Mouse (Mus musculus): Measurements from ENCODE around the gene Hmgcl.
"Not testable (repeated sequence)": the region's sequence is repeated elsewhere in the genome, so short reads cannot be mapped to it uniquely, and the experiment has no call there.

Hmgcl gene

DNA sequence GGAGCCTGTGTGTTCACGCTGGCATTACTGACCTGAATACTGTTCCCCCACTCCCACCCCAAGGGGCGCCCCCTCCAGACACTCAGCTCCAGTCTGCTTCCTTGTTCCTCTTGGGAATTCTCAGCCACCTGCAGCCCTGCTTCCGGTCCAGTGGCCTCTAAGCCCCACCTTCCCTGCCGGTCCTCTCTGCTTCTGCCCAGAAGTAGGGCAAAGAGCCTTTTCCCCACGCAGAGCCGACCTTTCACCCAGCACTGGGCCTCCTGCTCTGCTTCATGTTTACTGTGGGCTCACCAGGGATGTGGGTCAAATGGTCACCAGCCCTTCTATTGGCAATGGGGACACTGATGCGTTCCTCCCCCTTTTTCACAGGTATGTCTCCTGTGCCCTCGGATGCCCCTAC is 12.1 kb downstream of the Hmgcl start:
- in situ Hi-C loops (cut with MboI, MseI), result no loop called here

DNA sequence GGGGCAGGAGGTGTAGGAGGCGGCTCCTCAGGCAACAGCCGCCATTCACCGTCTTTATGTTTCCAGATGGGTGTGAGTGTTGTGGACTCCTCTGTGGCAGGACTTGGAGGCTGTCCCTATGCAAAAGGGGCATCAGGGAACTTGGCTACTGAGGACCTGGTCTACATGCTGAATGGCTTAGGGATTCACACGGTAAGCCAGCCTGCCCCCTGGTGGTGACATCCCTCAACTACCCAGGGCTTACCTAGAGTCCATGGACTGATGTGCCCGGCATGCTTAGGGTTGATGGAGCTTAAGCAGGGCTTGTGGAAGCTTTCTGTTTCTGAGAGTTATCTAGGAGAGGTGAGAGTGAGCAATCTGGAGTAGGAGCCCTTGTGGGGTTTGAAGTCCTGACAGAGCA is 14.5 kb downstream of the Hmgcl start:
- in situ Hi-C loops (cut with MboI, MseI), result no loop called here

DNA sequence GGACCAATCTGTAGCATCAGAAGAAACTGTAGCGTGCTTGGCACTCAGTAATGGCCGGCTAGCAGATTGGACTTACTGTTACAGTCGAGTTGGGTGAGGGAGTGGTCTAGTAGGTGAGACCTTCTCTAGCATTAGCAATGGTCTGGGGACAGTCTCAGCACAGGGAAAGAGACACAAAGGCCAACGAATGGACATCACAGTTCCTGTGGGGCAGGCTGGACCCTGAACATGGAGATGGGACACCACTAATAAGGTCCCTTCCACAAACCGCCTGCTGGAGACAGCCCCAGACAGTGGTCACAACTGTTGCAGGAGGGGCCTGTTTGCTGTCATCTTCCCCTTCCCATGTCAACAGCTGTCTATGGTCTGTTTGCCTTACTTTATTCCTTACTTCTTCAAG is 15.5 kb downstream of the Hmgcl start:
- in situ Hi-C loops (cut with MboI, MseI), result no loop called here

DNA sequence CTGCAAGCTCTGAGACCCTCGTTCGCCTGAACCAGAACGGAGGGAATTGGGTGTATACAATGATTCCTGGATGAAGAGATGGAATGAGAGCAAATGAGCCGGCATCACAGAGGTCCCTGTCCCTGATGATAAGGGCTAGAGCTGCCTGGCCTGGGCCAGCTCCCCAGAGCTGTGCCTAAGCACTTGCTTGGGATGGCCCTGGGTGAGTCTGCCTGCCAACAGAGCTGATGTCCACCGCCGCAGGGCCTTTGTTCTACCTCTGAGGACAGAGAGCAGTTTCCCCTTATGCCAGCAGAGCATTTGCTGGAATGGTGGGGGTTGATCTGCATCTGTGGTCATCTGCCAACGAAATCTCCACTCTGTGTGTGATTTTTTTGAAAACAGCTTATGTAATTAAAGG is 15.9 kb downstream of the Hmgcl start:
- in situ Hi-C loops (cut with MboI, MseI), result no loop called here

DNA sequence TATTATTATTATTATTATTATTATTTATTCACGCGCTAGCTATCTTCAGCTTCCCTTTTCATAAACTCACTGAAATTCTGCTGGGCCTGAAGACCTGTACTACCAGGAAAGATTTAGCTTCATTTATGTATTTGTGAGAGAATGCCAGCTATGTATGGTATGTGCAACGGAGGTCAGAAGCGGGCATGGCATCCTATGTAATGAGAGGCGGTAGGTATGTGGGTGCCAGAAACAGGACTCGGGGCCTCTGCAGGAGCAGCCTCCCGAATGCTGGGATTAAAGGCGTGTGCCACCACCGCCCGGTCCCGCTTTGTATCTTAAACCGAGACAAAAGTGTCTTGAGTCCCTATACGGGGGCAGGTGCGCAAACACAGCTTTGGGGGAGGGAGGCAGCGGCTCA is 16.7 kb downstream of the Hmgcl start:
- in situ Hi-C loops (cut with MboI, MseI), result no loop called here

DNA sequence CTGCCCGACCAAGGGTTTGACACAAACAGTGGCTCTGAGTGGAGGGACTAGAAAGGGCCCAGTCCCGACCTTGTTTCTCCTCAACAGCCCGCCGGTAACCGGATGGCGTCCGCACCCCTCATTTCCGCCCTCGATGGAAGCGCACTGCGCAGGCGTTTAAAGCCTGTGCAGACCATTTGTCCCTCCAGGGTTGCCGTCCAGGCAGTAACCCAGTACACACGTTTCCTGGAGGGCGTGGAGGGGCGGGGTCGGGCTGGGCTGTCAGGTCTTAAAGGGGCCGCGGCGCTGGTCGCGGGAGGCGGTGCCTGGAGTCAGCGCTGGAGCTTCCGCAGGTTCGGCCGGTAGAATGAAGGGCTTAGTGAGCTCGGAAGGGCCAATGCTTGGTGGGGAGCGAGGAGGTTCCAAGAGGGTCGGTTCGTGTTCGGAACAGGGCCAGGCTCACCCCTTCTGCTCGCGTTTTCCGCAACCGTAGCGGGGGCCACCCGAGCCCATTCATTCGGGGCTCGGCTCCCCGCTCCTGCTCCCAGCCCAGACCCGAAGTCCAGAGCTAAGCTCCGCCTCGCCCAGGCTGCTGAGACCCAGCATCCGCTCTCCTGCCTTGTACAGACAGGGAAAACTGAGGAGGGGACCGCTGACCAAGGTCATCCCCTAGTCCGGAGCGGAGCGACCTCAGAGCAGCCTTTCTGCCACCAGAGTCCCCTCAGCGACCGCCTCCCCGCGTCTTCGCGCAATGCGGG is 17.4 kb downstream of the Hmgcl start, which contains the start of gene Gale:
Gale (plus strand) TSS at position 271 of the 737 bp plus-strand sequence.
- in situ Hi-C loops (cut with MboI, MseI), result no loop called here

DNA sequence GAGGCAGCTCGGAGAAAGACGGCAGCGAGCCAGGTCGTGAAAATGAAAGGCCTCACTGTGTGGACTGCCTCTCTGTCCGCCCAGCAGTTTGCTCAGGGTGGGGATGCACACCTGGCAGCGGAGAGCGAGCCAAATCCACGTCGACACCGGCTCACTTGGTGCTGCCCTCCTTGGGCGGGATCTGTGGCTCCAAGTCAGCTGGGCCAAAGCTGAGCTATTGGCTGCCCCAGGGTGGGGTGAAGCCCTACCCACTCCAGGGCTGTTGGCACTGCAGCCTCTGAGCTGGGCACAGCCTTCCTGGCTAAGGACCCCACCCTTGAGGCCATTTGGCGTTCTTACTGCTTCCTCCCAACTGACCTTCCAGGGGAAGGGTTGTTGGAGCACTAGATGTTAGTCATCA is 18.2 kb downstream of the Hmgcl start:
- in situ Hi-C loops (cut with MboI, MseI), result no loop called here

DNA sequence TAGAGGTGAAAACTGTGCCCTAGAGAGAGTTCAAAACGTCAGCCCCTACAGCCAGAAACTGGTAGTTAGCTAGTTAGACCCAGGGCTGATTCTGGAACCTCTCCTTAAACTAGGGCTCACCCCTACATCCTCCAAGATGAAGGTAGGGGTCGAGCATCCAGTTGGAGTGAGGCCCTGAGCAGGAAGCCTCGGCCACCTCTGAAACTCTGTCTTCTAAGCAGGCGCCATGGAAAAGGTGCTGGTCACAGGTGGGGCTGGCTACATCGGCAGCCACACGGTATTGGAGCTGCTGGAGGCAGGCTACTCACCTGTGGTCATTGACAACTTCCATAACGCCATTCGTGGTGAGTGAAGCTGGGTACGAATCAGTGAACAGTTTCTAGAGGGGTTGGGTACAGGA is 18.9 kb downstream of the Hmgcl start:
- in situ Hi-C loops (cut with MboI, MseI), result no loop called here

DNA sequence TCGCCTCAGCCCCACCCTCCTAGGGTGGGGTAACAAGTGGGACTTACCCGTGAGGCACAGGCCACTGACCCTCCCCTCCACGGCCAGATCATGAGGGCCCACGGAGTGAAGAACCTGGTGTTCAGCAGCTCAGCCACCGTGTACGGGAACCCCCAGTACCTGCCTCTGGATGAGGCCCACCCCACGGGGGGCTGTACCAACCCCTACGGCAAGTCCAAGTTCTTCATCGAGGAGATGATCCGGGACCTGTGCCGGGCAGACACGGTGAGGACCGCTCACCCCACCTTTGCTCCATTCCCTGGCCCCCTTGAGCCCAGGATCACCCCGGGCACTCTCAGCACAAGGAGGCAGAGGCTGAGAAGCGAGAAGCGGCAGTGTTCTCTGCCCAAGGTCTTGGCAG is 20.0 kb downstream of the Hmgcl start:
- in situ Hi-C loops (cut with MboI, MseI), result no loop called here

DNA sequence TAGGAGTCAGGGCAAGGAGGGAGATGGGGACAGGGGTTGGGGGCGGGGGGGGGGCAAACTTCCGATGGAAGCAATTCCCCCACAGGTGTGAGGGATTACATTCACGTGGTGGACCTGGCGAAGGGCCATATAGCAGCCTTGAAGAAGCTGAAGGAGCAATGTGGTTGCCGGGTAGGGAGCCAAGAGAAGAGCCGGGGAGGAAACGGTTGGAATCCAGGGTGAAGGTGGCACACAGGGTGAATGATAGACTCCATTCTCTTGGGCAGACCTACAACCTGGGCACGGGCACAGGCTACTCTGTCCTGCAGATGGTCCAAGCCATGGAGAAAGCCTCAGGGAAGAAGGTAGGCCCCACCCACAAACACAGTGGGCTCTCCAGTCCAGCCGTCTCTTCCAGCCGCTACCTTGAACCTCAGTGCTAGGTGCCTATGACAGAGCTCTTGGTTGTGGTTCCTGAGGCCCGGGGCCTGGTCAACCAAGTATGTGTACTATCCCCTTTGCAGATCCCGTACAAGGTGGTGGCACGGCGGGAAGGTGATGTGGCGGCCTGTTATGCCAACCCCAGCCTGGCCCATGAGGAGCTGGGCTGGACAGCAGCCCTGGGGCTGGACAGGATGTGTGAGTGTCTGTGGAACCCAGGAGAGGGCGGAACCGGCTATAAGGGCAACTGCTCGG is 21.0 kb downstream of the Hmgcl start:
- in situ Hi-C loops (cut with MboI, MseI), result no loop called here

DNA sequence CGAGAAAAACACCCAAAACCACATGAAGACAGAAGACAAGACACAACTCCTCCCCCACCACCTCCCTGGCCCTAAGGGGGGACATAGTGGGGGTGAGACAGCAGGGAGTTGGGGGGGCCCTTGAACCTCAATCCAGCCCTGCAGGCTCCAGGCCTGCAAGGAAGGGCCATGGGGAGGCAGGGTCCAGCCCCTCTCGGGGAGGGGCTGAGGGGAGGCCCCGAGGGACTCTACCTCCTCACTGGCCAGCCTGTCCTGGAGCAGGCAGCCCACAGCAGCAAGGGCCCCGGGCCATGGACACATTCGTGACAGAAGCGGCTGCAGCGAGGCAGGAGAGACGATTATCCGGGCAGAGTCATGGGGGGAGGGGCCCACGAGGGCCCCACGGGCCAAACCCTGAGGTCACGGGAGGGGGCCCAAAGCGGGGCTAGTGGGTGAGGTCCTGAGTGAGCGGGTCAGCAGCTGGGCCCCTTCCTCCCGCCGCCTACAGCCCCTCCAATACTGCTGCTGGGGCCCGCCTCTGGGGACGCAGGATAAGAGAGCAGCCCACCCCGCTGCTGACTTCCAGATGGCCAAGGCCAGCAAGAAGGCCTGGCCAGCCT is 22.1 kb downstream of the Hmgcl start:
- in situ Hi-C loops (cut with MboI, MseI), result no loop called here

DNA sequence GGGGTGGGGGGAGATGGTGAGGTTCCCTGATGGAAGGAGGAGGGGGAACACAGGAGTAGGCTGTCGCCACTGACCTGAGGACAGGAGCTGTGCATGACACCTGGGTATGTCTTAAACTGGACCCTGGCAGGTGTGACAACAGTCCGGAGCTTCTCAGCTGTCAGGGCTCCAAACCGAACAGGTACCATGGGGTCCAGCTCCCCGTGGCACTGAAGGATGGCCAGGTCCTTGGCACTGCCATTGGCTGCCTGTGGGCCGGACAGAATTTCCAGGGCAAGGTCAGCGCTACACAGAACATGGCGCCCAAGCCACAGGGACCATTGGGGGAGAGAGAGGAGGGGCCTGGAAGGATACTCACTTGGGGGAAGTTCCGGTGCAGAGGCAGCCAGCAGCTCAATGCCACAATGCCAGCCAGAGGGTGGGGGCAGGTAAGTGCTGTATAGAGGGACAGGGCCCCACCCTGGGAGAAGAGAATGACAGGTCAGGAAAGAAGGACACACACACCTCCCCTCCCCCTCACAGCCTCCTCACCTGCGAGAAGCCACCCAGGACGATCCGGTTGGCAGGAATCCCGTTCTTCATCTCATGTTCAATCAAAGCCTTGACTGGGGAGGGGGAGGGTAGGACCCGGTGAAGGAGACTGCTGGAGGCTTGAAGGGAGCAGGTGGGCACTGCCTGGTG is 23.0 kb downstream of the Hmgcl start:
- in situ Hi-C loops (cut with MboI, MseI), result no loop called here

DNA sequence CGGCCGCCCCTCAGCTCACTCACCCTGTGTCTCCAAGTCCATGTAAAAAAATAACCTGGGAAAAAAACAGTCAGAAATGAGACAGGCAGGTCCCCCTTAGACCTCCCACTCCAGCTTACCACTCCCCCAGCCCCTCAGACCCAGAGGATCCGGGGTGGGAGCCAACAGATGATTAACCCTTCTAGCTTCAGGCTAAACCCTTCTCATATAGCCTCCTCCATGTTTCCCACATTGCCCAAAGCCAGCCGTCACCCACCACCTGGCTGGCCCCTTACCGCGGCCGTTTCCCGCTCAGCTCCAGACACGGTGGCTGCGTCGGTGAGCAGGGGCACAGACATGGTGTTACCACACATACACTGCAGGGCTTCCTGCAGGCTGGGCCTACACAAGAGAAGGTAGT is 24.3 kb downstream of the Hmgcl start:
- in situ Hi-C loops (cut with MboI, MseI), result no loop called here

DNA sequence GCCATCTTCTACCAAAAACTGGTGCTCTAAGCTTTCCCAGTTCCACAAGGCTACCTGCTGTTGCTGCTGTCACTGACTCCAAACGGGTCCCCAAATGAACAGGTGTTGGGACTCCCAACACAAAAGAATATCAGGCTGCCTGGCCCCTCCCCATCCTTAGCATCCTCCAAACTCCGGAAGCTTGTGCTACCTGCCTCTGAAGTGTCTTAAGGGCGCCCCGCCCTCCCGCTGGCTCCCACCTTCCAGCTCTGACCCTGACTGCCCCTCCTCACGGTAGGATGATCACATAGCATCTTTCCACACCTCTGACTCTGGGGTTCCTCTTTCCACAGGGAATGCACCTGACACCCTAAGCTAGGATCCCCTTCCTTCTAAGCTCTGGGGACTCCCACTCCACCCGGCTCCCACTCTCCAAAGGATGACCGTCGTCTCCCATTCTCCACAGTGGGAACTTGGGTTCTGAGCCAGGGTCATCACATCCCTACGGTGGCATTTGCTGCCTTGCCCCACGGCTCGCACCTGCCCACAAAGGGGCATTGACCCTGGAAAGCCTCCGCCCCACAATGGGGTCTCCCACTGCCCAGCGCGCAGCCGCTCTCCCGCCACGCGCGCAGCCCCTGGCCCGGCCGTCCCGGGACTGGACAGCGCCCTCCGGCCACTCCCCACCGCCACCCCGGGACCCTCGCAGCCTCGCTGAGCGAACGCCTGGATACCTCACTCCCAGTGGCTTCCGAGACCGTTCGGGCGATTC is 25.7 kb downstream of the Hmgcl start:
- in situ Hi-C loops (cut with MboI, MseI), result no loop called here

DNA sequence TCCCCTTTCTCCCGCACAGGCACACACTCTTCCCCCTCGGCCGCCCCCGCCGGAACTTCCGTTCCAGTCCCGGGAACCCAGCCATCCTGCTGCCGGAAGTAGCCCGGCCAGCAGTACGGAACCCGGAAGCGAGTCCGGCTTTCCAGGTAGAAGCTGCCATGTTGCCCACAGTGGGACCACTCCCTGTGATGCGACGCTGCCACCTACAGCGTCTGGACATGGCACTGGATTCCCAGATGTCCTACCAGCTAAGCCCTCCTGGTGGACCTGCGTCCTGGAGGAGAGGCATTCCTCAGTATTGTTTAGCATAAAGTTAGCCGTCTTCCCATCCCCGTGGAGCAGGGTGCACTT is 26.3 kb downstream of the Hmgcl start, which contains the start of gene Lypla2:
Lypla2 (minus strand) TSS at position 71 of the 351 bp plus-strand sequence.
- in situ Hi-C loops (cut with MboI, MseI), result no loop called here

DNA sequence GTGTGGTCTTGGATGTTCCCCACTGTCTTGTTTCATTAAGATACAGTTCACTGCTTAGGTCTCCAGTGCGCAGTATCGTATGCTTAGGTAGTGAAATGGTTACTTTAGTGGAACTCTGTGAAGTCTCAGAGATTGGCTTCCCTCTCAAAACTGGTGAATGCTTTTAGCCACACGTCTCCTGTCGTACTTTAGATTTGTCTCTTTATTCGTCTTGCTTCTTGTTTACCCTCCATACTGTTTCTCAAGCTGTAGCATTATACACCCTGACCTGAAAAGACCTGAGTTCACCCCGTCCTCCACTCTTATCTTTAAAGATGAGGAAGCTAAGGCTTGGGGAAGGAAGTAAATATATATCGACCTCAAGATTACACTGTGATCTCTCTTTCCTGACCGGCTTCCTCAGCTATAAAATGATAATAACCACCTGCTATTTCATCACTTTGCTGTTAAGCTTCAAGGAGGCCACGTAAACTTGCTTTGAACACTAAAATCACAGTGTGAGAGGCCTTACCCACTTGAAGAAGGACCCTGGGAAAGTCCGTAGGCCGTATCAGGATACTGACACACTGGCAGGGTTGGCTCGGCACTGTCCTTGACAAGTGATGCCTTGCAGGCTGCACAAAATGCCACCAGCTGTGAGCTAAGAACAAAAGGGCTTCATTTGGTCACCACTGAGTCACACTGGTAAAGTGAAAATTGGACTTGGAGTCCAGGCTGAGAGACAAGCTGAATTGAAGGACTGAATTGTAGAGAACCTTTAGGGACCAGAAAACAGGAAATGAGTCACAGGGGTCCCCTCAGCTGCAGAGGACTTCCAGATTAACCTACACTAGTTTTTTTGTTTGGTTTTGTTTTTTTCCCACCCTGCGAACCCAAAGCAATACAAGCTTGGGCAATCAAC is 26.9 kb downstream of the Hmgcl start:
- in situ Hi-C loops (cut with MboI, MseI), result no loop called here

DNA sequence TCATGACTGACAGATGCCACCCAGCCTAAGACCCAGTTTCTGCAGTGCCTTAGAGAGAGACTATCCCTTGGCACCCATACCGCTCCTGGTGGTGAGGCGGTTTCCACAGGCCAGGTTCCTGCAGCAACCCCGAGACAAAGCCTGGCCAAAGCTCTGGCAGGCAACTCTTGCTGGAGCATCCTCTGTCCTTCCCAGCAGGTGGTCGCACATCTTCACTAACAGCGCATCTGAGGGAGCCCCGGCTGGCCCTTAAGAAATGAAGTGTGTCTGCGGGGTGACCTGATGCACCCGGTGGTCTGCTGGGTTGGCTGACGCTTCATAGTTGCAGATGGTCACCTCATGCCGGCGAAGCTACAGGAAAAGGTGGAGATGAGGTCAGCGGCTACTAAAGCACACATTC is 29.9 kb downstream of the Hmgcl start:
- in situ Hi-C loops (cut with MboI, MseI), result no loop called here

DNA sequence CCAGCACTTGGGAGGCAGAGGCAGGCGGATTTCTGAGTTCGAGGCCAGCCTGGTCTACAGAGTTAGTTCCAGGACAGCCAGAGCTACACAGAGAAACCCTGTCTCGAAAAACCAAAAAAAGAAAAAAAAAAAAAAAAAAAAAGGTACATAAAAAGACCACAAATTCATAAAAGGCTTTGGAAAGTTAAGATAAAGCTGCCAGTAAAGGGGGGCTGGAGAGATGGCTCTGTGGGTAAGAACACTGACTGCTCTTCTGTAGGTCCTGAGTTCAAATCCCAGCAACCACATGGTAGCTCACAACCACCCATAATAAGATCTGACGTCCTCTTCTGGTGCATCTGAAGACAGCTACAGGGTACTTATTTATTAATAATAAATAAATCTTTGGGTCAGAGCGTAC is 34.0 kb downstream of the Hmgcl start:
- in situ Hi-C loops (cut with MboI, MseI), result not testable (repeated sequence)

DNA sequence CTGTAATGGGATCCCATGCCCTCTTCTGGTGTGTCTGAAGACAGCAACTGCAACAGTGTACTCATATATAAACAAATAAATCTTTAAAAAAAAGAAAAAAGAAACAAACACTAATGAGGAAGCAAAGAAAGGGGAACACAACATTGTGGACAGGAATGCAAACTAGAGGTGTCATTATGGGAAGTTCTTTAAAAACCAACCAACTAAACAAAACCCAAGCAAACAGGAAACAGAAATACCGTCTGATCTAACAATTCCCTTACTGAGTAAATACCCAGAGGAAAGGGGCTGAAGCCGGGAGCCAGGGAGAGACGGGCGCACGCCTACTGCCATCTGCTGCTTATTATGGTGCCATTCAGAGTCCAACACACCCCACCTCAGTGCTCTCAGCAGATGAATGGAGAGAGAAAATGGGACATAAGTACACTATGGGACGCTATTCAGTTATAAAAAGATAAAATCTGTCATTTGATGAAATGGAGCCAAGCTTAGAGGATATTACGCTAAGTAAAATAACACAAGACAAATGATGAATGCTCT is 35.3 kb downstream of the Hmgcl start:
- in situ Hi-C loops (cut with MboI, MseI), result no loop called here

DNA sequence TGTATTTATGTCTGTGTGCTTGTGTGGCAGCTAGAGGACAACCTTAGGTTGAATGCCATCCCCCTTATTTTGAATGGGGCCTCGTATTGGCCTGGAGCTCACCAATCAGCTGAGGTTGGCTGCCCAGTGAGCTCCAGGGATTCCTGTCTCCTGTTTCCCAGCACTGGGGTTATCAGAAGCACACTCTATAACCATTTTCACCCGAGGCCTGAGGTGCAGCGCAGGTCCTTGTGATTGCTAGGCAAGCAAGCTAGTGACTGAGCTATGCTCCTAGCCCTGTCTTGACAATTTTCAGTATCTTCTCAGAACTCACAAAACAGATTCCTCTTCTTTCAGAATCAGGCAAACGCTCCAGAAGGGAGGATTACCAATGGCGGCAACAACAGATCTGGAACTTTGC is 38.3 kb downstream of the Hmgcl start:
- in situ Hi-C loops (cut with MboI, MseI), result no loop called here
